Mouse (Mus musculus) heart, postnatal 0 days (tissue): Measurements from ENCODE around the gene Zfp719. TPM values are rescaled to one million over a fixed set of nuclear protein-coding genes. Genes with fewer than 3 reads are reported as not detected.

Experiments
- ATAC-seq: fragments of 200-750 bp; cut with Nextera tagmentation; 2 replicates; pipeline ENCODE4 v1.8.0; 2017; ENCODE audit warnings: low read depth, moderate number of reproducible peaks, moderate library complexity; ENCODE audit not compliant: insufficient read depth
- DNase-seq: peaks from one replicate; pipeline ENCODE4 v3.0.0-alpha.2; 2016; ENCODE audit warnings: low spot score
- H3K27ac ChIP-seq: fragments of 300-500 bp; sonication (generic); 2 replicates; pipeline ENCODE4 v1.5.1; 2014; ENCODE audit warnings: low read depth, mild to moderate bottlenecking
- H3K27me3 ChIP-seq: fragments of 300-500 bp; sonication (generic); 2 replicates; pipeline ENCODE4 v1.6.1; 2014; ENCODE audit warnings: low read length, mixed read lengths; ENCODE audit not compliant: control insufficient read depth, insufficient read depth
- H3K36me3 ChIP-seq: fragments of 300-500 bp; sonication (generic); replicated peaks from 2 replicates; pipeline ENCODE4 v1.6.1; 2014; ENCODE audit warnings: low read length, mixed read lengths; ENCODE audit not compliant: control insufficient read depth, insufficient read depth
- H3K4me1 ChIP-seq: fragments of 300-500 bp; sonication (generic); 2 replicates; pipeline ENCODE4 v1.6.1; 2014; ENCODE audit warnings: antibody characterized with exemption; ENCODE audit not compliant: control insufficient read depth, insufficient read depth
- H3K4me2 ChIP-seq: fragments of 300-500 bp; sonication (generic); 2 replicates; pipeline ENCODE4 v1.6.1; 2014; ENCODE audit warnings: low read depth, mild to moderate bottlenecking, low read length, moderate library complexity
- H3K4me3 ChIP-seq: fragments of 300-500 bp; sonication (generic); 2 replicates; pipeline ENCODE4 v1.5.1; 2014; ENCODE audit warnings: low read depth, low read length
- H3K9ac ChIP-seq: fragments of 300-500 bp; sonication (generic); replicated peaks from 2 replicates; pipeline ENCODE4 v1.6.1; 2014; ENCODE audit warnings: low read depth, low read length, mixed read lengths
- H3K9me3 ChIP-seq: fragments of 300-500 bp; sonication (generic); replicated peaks from 2 replicates; pipeline ENCODE4 v1.6.1; 2016; ENCODE audit warnings: low read length; ENCODE audit not compliant: control insufficient read depth
- CTCF ChIP-seq: IDR thresholded peaks from 2 replicates; pipeline ENCODE4 v1.5.1; 2016; ENCODE audit warnings: antibody characterized with exemption, control low read depth, low read depth
- EP300 ChIP-seq: IDR thresholded peaks from 2 replicates; pipeline ENCODE4 v1.6.1; 2016; ENCODE audit warnings: antibody characterized with exemption, low read depth
- WGBS: fragments of 180-500 bp; shearing (Covaris S2); extraction: QIAGEN DNeasy Blood & Tissue Kit; methylation state at CpG from one replicate; pipeline ENCODE4 v1.1.7; 2014; 5-methylcytosine and 5-hydroxymethylcytosine counted together
- polyA plus RNA-seq: library from polyadenylated mRNA; unstranded; fragments of >200 nt; fragmentation: Nextera tagmentation; extraction: Ambion mirVana; gene quantifications from 2 replicates; pipeline ENCODE4 v1.2.1, GENCODE M21; 2015
- total RNA-seq: library from RNA; depleted of rRNA; stranded (reverse); fragments of >200 nt; gene quantifications from 2 replicates; pipeline ENCODE4 v1.2.3, GENCODE M21; 2014; ENCODE audit warnings: low replicate concordance

Gene Zfp719
- total and polyA plus RNA-seq, 2 experiments from 2014 or later = 4.0 to 7.9 TPM

DNA sequence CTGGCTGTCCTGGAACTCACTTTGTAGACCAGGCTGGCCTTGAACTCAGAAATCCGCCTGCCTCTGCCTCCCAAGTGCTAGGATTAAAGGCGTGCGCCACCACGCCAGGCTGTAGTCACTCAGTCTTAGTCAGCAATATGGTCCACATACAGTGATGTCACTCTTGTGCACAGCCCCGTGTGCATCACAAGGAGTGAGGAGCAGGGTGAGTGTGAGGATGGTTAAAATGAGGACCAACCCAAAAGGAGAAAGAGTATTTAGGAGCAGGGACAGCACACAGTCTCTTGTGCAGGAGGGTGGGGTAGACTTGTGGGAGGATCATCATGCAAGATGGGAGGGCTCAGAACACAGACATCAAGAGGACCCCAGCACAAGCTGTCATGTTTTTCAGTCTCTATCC lies 24.1 kb upstream of the Zfp719 start:
- H3K9me3 ChIP-seq = no peaks in the 10 kb centered on the region
- H3K36me3 ChIP-seq = no peaks in the 10 kb centered on the region
- H3K27ac ChIP-seq = no peak overlapping the region
- no peaks in the 10 kb centered on the region for H3K27me3 ChIP-seq
- WGBS = 78% methylated on average over 5 of the region's 5 CpGs
- DNase-seq (no peak), ATAC-seq (no peak)
- H3K4me1 ChIP-seq = no peaks in the 10 kb centered on the region
- no peak overlapping the region for H3K4me2 ChIP-seq
- TF ChIP-seq EP300 = no peak
- no peak for TF ChIP-seq CTCF
- no peak overlapping the region for H3K4me3 ChIP-seq
- no peak overlapping the region for H3K9ac ChIP-seq

DNA sequence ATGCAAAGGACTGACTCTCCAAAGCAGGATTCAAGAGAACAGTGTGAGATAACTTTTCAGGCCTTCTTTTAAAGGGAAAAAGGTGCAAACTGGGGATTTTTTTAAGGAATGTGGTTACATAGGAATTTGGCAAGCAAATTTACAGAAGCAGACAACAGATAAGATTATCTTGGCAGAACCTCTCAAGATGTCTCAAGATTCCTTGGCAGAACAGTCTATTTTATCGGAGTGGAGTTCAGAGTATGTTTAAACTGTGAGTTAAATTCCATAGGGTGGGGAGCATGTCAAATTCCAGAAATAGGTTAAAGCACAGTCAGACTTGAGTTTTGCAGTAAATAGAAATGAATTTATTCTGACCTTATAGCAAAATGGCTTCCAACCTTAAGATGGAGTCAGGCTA lies 22.5 kb upstream of the Zfp719 start:
- ATAC-seq = no peak

DNA sequence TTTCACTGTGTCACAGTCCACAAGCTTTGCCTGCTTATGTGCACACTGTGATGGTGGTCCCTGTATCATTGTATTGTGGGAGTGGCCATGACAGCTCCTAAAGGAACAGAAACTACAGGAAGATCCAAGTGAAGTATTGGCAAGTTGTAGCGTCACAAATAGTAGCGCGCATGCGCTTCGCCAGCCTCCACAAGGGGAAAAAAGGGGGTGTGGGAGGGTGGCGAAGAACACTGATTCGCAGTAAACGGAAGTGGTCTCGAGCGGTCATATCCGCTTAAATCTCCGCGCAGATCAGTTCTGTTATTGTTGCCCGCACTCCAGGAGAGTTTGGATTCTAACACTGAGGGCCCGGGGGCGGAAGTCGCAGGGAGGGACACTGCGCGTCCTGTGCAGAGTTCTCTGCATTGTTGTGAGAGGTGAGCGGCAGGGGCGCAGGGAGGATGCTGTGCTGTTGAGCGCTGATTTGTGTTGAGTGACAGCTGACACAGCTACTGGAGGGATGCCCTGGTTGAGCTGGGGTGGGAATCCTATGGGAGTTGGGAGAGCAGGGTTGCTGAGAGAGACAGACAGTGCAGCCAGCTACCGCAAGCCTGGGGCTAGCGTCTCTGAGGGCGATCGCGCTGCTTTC lies 17.3 kb upstream of the Zfp719 start, which contains the start of gene Zfp658:
Gene Zfp658, plus strand, starts transcription at position 251 of the 628 bp plus-strand sequence.
- under 1% methylated on average over 27 of the region's 27 CpGs for WGBS
- H3K9me3 ChIP-seq = no peaks in the 10 kb centered on the region
- H3K27me3 ChIP-seq = no peaks in the 10 kb centered on the region
- H3K27ac ChIP-seq = peak within 1 kb of the TSS; percentile 57
- peak within 1 kb of the TSS; percentile 70 for H3K4me3 ChIP-seq
- DNase-seq = peak; percentile 88
- peak within 1 kb of the TSS; percentile 65 for H3K9ac ChIP-seq
- H3K4me2 ChIP-seq = peak within 1 kb of the TSS; percentile 90
- peak; percentile 75 for ATAC-seq
- H3K4me1 ChIP-seq = 0 out of 2 replicates have a peak, but pooled peaks cover 3% of the 10 kb centered on the region
- 0 out of 2 replicates have a peak, but pooled peaks cover 3% of the 10 kb centered on the region for H3K36me3 ChIP-seq
- no peak for TF ChIP-seq EP300
- no peak for TF ChIP-seq CTCF

More for the DNA sequence above, 22.5 kb upstream of the Zfp719 start:
- Histone ChIP-seq H3K4me2 (no peak overlapping the region), H3K36me3 (no peaks in the 10 kb centered on the region), H3K27ac (no peak overlapping the region), H3K4me1 (no peaks in the 10 kb centered on the region), H3K9ac (no peak overlapping the region), H3K27me3 (no peaks in the 10 kb centered on the region), H3K9me3 (no peaks in the 10 kb centered on the region), H3K4me3 (no peak overlapping the region)
- no peak for TF ChIP-seq EP300
- no peak for TF ChIP-seq CTCF
- WGBS = 47% methylated on average over 1 of the region's 1 CpGs
- DNase-seq = no peak

DNA sequence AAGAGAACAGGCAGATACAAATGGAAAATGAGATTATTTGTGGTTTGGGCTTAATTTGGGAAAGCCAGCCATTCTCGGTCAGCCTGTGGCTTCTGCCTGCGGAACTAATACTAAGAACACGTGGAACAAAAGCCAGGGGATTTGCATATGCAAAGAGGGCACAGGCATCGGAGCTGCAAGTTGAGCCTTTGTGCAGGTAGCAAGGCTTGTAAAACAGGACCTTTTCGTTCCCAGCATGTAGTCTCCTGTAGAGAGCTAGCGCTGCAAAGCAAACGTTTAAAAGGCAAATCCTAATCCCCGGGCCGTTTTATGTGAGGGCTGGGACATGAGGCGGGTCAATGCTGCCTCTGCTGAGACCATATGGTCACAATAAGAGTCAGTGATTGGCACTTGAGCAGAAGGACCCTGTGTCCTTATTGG lies 16.7 kb upstream of the Zfp719 start:
- Histone ChIP-seq H3K4me1 (0 out of 2 replicates have a peak, but pooled peaks cover 3% of the 10 kb centered on the region), H3K36me3 (0 out of 2 replicates have a peak, but pooled peaks cover 8% of the 10 kb centered on the region), H3K9me3 (no peaks in the 10 kb centered on the region), H3K4me3 (peak overlapping the region; percentile 70), H3K27me3 (no peaks in the 10 kb centered on the region), H3K9ac (peak overlapping the region; percentile 65), H3K27ac (peak overlapping the region; percentile 57), H3K4me2 (peak overlapping the region; percentile 90)
- ATAC-seq (peak; percentile 27; the same call in 1 of the 2 replicates), DNase-seq (no peak)
- under 1% methylated on average over 10 of the region's 10 CpGs for WGBS
- no peak for TF ChIP-seq EP300
- no peak for TF ChIP-seq CTCF

DNA sequence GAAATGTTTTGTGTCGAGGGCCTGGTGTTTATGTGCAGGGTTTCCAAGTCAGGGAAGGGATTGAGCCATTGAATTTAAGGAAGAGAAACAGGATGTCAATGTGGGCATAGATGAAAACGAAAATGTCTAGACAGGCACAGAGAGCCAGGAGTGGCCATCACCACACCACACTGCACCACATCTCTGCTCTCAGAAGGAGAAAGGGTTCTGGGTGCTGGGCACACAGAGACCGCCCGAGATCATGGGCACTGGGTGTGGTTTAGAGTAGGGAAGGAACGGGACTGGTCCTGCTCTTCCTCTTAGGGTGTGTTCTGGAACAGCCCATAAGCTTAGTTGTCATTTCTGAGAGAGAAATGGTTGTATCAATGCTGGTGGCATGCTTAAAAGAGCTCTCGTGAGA lies 16.1 kb upstream of the Zfp719 start:
- Histone ChIP-seq H3K27me3 (no peaks in the 10 kb centered on the region), H3K9me3 (no peaks in the 10 kb centered on the region), H3K4me3 (no peak overlapping the region), H3K36me3 (peaks cover 14% of the 10 kb centered on the region; the same call in 1 of the 2 replicates), H3K4me2 (peak overlapping the region; percentile 90), H3K9ac (0 out of 2 replicates have a peak overlapping the region, but pooled peaks have one; percentile 65), H3K27ac (no peak overlapping the region), H3K4me1 (0 out of 2 replicates have a peak, but pooled peaks cover 3% of the 10 kb centered on the region)
- DNase-seq (no peak), ATAC-seq (no peak)
- no peak for TF ChIP-seq CTCF
- TF ChIP-seq EP300 = no peak
- WGBS = 50% methylated on average over 6 of the region's 6 CpGs
